Mouse (Mus musculus) megakaryocyte progenitor cell, adult 5-6 weeks (primary cell): ENCODE results near the gene Fkbp2. TPM values are rescaled to one million over a fixed set of nuclear protein-coding genes. Genes with fewer than 3 reads are reported as not detected.

Experiments used
- ATAC-seq: replicated peaks from 2 replicates; pipeline ENCODE4 v1.8.0; 2016; ENCODE audit warnings: mild to moderate bottlenecking, moderate TSS enrichment, inconsistent platforms; ENCODE audit not compliant: poor library complexity
- total RNA-seq, 2 experiments: library from RNA; stranded (forward) in 1 of 2; stranded (reverse) in 1 of 2; fragments of 157-497, 149-512 nt in 1 of 2; fragments of 200-1000 nt in 1 of 2; gene quantifications; 2 replicates each; pipeline versions ENCODE4 v1.2.3 to v1.2.4; 2015 to 2017

Gene Fkbp2
- total RNA-seq, 2 experiments from 2014 or later: 123 to 176 TPM

DNA sequence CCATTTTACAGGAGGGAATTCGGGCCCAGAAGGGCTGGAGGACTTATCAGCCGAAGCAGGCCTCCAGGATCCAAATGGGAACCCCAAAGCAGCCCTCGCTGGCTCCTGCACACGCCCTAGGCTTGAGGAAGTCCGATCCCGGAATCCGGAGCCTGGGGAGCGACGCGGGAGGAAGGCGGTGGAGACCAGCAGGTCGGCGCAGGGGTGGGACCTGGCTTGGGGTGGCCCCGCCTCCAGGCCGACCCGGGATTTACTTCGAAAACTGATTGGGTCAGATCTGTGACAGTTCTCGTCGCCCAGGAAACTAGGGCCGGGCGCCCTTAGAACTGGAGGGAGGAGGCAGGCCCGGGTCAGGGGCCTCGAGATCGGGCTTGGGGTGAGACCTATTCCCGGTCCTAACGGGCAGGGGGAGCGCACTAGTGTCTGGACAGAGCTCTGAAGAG lies 38.0 kb downstream of the Fkbp2 start, which contains the start of gene Gpr137:
TSS of gene Gpr137 (minus strand) at position 232 of the 443 bp plus-strand sequence.
- peak; percentile 77 for ATAC-seq

DNA sequence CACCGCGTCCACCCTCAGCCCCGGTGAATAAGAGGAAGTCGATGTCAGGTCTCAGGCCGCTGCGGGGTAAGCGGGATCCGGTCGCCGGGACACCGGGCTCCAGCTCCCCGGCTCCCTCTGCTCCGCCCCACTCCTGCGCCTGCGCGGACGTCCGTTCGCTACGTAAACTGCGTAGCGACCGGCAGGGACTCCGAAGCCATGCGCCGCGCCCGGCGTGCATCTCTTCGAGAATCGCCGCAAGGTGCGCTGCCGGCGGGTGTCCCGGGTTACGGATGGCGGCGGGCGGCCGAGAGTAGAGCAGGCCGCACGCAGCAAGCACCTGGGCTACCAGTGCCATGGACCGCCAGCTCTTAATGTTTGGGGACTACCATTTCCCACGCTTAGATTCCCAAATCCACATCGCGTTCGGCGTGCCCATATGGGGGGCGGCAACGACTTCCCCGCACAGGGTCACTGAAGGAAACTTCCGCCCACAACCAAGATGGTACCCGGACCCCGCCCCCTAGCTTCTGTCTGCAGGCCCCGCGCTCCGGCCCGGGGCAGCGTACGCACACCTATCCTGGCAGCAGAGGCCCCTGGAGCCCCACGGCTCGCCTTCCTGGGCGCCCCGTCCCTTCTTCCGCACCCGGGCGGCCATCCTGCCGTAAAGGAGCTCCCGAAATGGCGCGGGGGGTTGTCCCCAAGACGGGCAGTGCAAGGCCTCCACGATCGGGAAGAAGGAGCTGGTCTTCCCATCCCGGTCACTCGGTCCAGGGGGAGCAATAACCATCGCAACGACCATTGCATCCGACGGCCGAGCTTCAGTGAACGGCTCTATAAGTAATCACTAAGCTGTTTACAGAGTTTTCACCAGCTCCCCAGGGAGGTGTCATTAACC lies 38.7 kb downstream of the Fkbp2 start, which contains the start of gene Bad:
TSS of gene Bad (plus strand) at position 490 of the 877 bp plus-strand sequence.
- peak; percentile 84 for ATAC-seq

DNA sequence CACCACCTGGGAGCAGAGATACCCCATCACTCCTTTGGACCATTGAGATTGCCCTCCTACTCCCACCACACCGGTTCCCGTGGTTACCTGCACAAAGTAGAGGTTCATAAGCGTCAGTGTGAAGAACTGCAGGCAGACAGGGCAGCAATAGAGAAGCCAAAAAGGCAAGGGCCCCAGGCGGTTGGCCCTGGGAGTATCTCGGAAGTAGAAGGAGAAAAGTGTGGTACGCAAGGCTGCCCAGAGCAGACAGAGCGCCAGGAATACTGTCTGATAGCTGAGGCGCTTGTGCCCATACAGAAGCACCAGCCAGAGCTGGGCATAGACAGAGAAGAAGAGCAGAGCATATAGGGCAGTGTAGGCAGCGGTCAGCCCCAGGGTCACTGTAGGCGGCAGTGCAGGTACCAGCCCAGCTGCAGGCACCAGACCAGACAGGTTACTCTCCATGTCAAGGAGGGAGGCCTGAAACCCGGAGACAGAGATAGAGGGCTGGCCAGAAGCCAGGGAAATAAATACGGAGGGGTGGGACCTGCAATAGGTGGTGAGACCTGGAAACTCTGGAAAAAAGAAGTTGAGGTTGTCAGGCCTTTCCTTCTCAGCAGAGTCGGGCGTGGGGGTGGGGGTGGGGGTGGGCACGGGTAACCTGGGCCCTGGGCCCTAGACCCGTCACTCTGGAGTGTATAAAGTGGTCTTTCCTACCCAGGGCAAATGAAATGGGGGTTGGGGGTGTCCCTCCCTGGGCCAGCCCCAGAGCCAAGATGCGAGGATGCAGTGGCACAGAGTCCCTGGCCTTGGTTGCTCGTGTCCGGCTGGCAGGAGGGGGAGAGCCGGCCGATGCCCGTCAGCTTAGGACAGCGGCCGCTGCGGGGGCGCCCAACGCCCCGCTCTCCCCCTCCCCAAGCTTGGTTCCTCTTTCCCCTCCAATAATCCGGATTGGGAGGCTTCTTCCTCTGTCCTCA lies 39.6 kb downstream of the Fkbp2 start:
- no peak for ATAC-seq

DNA sequence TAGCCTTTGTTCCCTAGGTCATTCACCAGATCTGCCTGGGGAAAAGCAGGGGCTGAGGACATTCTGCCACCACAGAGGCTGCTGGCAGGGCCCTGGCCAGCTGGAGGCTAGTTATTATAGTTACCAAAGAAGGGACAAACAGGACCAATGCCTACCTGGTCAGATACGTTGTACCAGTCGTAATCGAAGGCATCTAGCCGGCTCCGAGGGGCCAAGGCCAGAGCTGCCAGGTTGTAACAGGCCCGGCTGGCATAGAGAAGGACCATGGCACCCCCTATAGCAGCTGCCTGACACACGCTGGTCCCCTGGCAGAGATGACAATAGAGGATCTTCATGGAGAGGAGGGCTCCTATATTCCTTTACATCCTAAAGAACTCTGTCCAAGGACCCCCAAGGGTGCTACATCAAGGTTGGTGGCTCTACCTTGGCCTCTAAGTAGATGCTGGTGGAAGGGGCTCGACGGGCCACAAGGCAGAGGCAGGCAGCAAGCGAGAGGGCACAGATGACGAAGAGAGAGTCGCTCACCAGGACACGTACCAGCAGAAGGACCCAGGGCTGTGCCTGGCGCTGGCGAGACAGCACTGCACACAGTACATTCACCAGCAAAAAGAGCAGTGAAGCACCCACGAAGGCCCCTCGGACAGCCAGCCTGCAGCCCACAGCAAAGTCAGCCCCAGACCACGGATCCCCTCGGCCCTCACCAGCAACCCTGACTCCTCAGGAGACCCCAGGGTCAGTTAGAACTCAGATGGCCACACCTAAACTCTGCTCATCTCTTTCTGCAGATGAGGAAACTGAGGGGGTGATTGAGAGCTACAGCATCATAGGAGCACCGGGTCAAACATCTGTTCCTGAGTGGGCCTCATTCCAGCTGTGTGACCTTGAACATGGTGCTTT lies 40.9 kb downstream of the Fkbp2 start:
- ATAC-seq: no peak

DNA sequence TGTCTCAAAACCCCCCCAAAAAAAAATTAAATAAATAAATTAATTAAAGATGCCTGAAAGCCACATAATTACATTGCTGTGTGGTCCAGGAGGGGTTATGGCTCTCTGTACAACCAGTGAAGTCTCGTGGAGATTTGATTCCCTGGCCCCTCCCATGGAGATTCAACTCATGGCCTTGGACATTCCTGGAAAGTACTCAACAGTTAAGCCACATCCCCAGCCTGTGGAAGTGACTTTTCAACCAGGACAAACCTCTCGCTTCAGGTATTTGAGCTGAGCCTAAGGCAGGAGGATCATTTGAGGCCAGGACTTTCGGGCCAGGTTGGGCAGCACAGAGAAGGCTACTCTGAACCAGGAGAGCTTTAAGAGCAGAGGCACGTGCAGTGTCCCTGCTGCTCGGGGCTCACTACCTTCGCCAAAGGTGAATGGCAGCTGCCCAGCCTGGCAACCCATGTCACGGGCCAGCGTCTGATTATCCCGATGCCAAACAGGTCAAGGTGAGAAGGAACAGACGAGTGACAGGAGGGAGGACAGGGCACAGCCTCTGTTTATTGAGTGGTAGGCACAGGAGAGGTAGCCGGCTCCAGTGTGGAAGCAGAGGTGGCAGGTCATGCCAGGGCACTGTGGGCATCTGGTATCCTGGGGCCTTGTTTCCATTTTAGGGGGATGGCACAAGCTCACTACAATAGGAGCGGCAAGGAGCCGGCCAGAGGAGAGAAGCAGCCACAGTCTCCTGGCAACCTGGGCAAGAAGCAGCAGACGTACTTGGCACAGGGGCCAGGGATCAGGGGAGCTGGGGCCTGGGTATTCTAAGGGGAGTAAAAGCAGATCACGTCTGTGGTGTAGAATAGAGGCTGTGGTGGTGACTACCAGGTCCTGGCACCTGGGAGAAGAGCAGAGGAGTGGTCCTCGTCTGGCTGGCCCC lies 42.5 kb downstream of the Fkbp2 start:
- ATAC-seq: no peak

DNA sequence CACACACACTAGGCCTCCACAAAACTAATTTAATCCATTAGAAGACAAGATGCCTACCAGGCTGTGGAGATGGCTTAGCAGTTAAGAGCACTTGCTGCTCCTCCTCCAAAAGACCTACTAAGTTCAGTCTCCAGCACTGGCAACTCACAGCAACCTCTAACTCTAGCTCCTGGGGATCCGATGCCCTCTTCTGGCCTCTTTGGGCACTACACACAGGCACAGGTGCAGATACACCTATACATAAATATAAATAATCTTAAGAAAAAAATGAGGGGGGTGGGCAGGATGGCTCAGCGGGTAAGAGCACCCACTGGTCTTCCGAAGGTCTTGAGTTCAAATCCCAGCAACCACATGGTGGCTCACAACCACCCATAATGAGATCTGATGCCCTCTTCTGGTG lies 44.0 kb downstream of the Fkbp2 start:
- peak; percentile 53; the same call in 1 of the 2 replicates for ATAC-seq

DNA sequence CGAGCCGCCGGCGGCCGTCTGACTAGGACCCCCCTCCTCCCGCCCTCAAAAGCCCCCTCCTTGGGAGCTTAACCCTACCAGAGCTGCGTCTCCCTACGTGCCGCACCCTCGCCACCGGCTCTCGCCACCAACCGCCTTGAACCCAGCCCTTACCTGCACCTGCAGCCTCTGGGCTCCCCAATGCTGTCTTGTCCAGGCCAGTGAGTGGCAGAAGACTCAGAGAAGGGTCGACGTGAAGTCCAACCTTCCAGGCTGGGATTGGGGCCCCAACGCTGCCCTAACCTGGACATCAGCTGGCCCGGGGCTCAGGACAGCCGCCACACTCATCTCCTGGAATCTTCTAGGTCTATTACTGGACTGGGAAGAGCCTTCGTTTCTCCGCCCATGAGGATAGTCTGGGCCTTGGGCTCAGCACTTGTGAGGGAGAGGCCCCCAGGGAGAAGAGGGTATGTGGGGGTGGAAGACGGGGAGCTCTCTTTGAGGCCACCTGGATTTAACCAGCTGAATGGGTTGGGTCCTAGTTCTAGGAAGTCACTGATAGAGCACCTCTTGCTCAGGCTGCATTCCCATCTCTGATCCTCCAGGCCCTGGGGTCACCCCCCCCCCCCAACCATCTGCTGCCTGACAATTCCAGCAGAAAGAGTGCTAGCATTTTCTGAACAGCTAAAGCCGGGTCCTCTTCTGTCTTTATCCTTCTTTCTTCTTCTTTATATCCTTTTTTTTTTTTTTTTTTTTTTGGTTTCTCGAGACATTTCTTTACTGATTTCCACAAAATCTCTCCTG lies 45.9 kb downstream of the Fkbp2 start, which contains the start of gene Kcnk4:
TSS of gene Kcnk4 (minus strand) at position 321 of the 783 bp plus-strand sequence.
- ATAC-seq: no peak

DNA sequence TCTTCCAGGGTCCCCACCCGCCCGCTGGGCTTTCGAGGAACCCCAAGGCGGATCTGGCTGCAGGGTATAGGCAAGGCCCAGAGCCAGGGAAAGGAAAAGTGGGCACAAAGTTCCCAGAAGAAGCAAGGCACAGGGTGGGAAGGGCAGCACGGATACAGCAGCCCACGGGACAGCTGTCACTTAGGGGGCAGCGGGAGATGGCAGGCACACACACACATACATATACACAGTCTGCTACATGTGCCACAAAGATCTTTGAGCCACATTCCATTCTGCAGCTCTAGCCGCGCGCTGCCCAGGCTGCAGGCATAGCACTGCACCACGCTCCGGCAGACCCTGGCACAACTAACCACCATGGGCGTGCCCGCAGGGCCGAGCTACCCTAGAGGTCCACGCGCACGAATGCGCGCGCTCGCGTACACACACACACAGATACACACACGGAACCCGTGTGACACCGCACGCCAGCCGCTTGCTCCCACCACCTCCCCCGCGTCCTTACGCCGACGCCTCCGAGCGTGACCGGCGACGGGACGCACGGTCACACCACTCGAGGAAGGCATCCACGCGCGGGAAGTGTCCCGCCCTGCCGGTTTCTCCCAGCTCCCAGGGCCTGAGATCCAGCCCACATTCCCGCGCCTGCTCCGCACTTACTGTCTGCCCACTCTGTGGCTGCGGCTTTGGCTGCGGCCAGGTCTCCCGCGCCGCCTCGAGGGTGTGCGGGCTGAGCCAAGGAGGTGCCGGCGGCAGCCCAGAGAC lies 46.7 kb downstream of the Fkbp2 start:
- peak; percentile 76 for ATAC-seq

DNA sequence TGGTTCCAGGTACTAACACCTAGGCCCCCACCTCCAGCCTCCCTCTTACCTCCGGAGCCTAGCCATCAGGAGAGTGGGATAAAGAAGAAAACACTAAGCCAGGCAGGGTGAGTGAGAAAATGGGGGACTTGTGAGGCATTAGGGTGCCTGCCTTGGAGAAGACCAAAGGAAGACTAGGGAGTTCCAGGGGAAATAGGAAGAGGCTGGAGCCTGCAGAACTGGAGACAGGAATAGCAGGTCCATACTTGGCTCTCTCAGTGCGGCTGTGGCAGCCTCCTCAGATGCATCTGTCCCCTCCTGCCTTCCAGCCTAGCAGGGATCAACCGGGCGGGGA lies 47.2 kb downstream of the Fkbp2 start:
- ATAC-seq: no peak

DNA sequence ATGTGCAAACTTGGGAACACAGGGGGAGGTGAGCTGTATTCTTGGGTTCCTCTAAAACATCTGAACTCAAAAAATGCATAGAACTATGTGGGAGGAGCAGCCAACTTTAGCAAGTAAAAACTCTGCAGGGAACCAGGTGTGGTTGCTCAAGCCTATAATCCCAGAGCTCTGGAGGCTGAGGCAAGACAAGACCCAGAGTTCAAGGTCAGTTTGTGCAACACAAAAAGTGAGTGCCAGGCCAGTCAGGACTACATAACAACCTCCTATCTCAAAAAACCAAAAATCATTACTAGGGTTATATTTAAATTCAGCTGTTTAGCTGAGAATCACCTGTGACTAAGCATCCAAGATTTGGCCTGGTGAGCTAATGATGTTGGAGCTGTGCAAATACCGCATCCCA lies 48.3 kb downstream of the Fkbp2 start:
- ATAC-seq: no peak

DNA sequence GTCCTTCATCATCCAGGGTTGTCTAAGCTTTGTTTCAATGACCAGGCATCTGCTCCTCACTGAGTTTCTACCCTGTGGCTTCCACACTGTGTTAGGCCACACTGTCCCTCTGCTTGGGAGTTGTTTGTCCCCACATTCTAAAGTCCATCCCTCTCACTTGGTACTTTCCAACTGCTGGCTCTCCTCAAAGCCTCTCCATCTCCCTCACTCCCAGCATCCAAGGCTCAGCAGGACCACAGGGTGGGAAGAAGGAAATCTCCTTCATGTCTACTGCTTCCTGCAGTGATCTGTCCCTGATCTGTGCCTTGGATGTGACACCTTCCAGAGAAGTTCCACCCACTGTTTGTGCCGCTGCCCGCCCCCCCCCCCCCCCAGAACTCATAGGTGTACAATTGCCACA lies 49.3 kb downstream of the Fkbp2 start:
- no peak for ATAC-seq

DNA sequence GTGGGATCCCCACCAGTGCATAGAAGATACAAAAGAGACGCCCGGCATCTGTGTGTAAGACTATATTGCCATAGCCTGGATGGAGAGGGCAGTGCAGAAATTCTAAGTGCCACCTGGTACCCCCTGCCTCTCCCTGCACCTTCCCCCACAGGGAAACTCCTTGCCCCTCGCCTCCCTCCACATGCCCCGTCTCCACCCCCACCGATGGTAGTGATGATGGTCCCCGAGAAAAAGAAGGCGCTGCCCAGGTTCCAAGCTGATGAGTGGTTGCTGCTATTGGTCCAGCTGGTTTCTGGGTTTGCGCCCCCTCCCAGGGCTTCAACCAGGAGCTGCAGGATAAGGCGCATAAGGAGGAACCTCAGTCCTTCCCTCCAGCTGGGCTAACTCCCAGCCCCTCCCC lies 52.2 kb downstream of the Fkbp2 start:
- ATAC-seq: no peak

Other genes with a start within 250 kb of the Fkbp2 start
- 1.0 and 4.1 TPM in 2 replicates for gene Rps6ka4, start 139.9 kb downstream of the Fkbp2 start, total RNA-seq (2015)
- gene Rps6ka4, start 139.9 kb downstream of the Fkbp2 start, total RNA-seq (2017): 3.8 and 4.3 TPM in 2 replicates
- 6.9 and 7.6 TPM in 2 replicates for gene Ccdc88b, start 122.3 kb downstream of the Fkbp2 start, total RNA-seq (2015)
- gene Ccdc88b, start 122.3 kb downstream of the Fkbp2 start, total RNA-seq (2017): 48.6 and 53.0 TPM in 2 replicates
- 149 and 168 TPM in 2 replicates for gene Trmt112, start 70.8 kb downstream of the Fkbp2 start, total RNA-seq (2015)
- 229 and 256 TPM in 2 replicates for gene Trmt112, start 70.8 kb downstream of the Fkbp2 start, total RNA-seq (2017)
- gene Prdx5, start 70.4 kb downstream of the Fkbp2 start, total RNA-seq (2015): 310 and 346 TPM in 2 replicates
- 546 and 620 TPM in 2 replicates for gene Prdx5, start 70.4 kb downstream of the Fkbp2 start, total RNA-seq (2017)
- gene Esrra, start 58.7 kb downstream of the Fkbp2 start, total RNA-seq (2015): 8.5 and 10.2 TPM in 2 replicates
- gene Esrra, start 58.7 kb downstream of the Fkbp2 start, total RNA-seq (2017): 23.9 and 27.5 TPM in 2 replicates
- 1.3 and 2.1 TPM in 2 replicates for gene Catsperz, start 55.1 kb downstream of the Fkbp2 start, total RNA-seq (2015)
- 0.67 and 0.98 TPM in 2 replicates for gene Catsperz, start 55.1 kb downstream of the Fkbp2 start, total RNA-seq (2017)
- not detected in 2 replicates for gene Kcnk4, start 46.0 kb downstream of the Fkbp2 start, total RNA-seq (2015)
- gene Kcnk4, start 46.0 kb downstream of the Fkbp2 start, total RNA-seq (2017): not detected in 2 replicates
- gene Bad, start 38.6 kb downstream of the Fkbp2 start, total RNA-seq (2015): 13.4 and 14.1 TPM in 2 replicates
- gene Bad, start 38.6 kb downstream of the Fkbp2 start, total RNA-seq (2017): 43.1 and 56.3 TPM in 2 replicates
- gene Gpr137, start 38.0 kb downstream of the Fkbp2 start, total RNA-seq (2015): 9.4 and 13.1 TPM in 2 replicates
- 14.0 and 20.3 TPM in 2 replicates for gene Gpr137, start 38.0 kb downstream of the Fkbp2 start, total RNA-seq (2017)
- gene Ppp1r14b, start 5.5 kb downstream of the Fkbp2 start, total RNA-seq (2015): 190 and 236 TPM in 2 replicates
- gene Ppp1r14b, start 5.5 kb downstream of the Fkbp2 start, total RNA-seq (2017): 131 and 141 TPM in 2 replicates
- gene Plcb3, start 4.0 kb downstream of the Fkbp2 start, total RNA-seq (2015): 5.0 and 6.8 TPM in 2 replicates
- 7.3 and 7.6 TPM in 2 replicates for gene Plcb3, start 4.0 kb downstream of the Fkbp2 start, total RNA-seq (2017)
- 30.4 and 33.1 TPM in 2 replicates for gene Vegfb, start 7.2 kb upstream of the Fkbp2 start, total RNA-seq (2015)
- 11.6 and 13.6 TPM in 2 replicates for gene Vegfb, start 7.2 kb upstream of the Fkbp2 start, total RNA-seq (2017)
- gene Dnajc4, start 12.1 kb upstream of the Fkbp2 start, total RNA-seq (2015): 10.2 and 11.5 TPM in 2 replicates
- gene Dnajc4, start 12.1 kb upstream of the Fkbp2 start, total RNA-seq (2017): 8.6 and 17.8 TPM in 2 replicates
- gene Nudt22, start 15.6 kb upstream of the Fkbp2 start, total RNA-seq (2015): 10.6 and 18.9 TPM in 2 replicates
- 7.7 and 13.3 TPM in 2 replicates for gene Nudt22, start 15.6 kb upstream of the Fkbp2 start, total RNA-seq (2017)
- gene Trpt1, start 15.6 kb upstream of the Fkbp2 start, total RNA-seq (2015): 1.4 and 2.2 TPM in 2 replicates
- 0.08 and 0.81 TPM in 2 replicates for gene Trpt1, start 15.6 kb upstream of the Fkbp2 start, total RNA-seq (2017)
- 63.8 and 78.7 TPM in 2 replicates for gene Fermt3, start 39.0 kb upstream of the Fkbp2 start, total RNA-seq (2015)
- gene Fermt3, start 39.0 kb upstream of the Fkbp2 start, total RNA-seq (2017): 216 and 225 TPM in 2 replicates
- 197 and 204 TPM in 2 replicates for gene Stip1, start 59.5 kb upstream of the Fkbp2 start, total RNA-seq (2015)
- 244 and 250 TPM in 2 replicates for gene Stip1, start 59.5 kb upstream of the Fkbp2 start, total RNA-seq (2017)
- gene Macrod1, start 76.3 kb upstream of the Fkbp2 start, total RNA-seq (2015): 12.7 and 17.6 TPM in 2 replicates
- gene Macrod1, start 76.3 kb upstream of the Fkbp2 start, total RNA-seq (2017): 0.68 and 3.7 TPM in 2 replicates
- gene Flrt1, start 125.2 kb upstream of the Fkbp2 start, total RNA-seq (2015): not detected in 2 replicates
- gene Flrt1, start 125.2 kb upstream of the Fkbp2 start, total RNA-seq (2017): not detected in 2 replicates
- 33.1 and 34.0 TPM in 2 replicates for gene Otub1, start 225.8 kb upstream of the Fkbp2 start, total RNA-seq (2015)
- gene Otub1, start 225.8 kb upstream of the Fkbp2 start, total RNA-seq (2017): 60.8 and 69.5 TPM in 2 replicates
- 599 and 622 TPM in 2 replicates for gene Cox8a, start 237.1 kb upstream of the Fkbp2 start, total RNA-seq (2015)
- 549 and 714 TPM in 2 replicates for gene Cox8a, start 237.1 kb upstream of the Fkbp2 start, total RNA-seq (2017)